ENCODE assay signal across 10 mouse cellular contexts in the genomic region with DNA sequence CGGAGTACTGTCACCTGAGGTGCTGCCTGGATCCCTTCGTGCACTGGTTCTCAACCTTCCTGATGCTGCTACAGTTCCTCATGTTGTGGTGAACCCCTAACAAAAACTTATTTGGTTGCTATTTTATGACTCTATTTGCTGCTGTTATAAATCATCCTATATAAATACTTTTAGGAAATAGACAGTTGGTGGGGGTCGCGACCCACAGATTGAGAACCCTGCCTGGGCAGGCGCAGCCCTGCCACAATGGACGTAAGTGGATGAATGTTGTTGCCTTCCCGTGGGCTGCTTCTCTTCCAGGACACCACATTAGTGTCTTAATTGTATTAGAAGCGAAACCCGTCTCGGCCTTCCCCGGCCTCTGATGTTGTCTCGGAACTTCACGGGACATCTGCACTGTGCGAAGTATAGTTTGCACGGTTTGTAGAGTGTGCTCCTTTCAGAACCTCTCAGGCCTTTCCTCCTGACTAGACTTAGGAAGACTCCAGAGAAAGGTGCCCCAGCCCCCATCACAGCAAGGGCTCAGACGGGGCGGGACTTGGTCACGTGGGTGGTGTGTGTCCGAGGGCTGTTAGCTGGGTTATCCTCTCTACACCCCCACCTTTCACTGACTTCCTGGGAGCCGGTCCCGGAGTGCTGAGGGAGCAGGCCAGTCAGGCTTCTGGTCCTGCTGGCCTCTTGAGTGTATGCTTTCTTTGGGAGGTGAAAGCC. TPM values are rescaled to one million over a fixed set of nuclear protein-coding genes. Genes with fewer than 3 reads are reported as not detected.
A peak's percentile ranks its signal among the peaks of the same experiment; 100 is the strongest.
DNase-seq lines count a peak whose midpoint lies in the region; ATAC-seq and TF ChIP-seq lines count a peak whose summit lies in the region.
"Had no signal": no experiment of that assay in that cellular context is flagged by ENCODE, and none has a peak within 500 bp of the region (broad histone marks: within the 10 kb centered on the region; RNA-seq: fewer than 3 reads in every experiment).

No protein-coding gene starts in this region.

- no peak overlapping the region for H3K4me3 ChIP-seq in lung, adult 2 months (replicated peaks; ENCODE audit: extremely low read depth, low read depth, low read length)
- H3K4me3 ChIP-seq in intestine, embryonic 16.5 days (ENCODE audit: low read length), result no peak overlapping the region
- H3K4me3 ChIP-seq in testis, adult 2 months (ENCODE audit: control insufficient read depth, low read depth, low read length), result peak overlapping the region; percentile 47
- H3K4me3 ChIP-seq: midbrain, embryonic 12.5 days had no signal

- no peak for ATAC-seq in intestine, embryonic 16.5 days
- ATAC-seq: forebrain, postnatal 0 days had no signal

- peak; percentile 28 for DNase-seq in lung, adult 18-20 months
- no peak for DNase-seq in lung, adult 2 months
- peak; percentile 49 for DNase-seq in liver
- DNase-seq in thymus, postnatal 14 days, result no peak
- no peak for DNase-seq in left cerebral cortex, postnatal 25 days (ENCODE audit: low spot score in 2 of 2)
- DNase-seq in embryo, embryonic 11 days, result no peak
- DNase-seq: forebrain, postnatal 0 days had no signal

- no peak overlapping the region for H3K27ac ChIP-seq in intestine, embryonic 16.5 days (ENCODE audit: low read length)
- H3K27ac ChIP-seq in testis, adult 2 months (ENCODE audit: control insufficient read depth, insufficient read depth, low read depth, low read length), result no peak overlapping the region
- H3K27ac ChIP-seq: midbrain, embryonic 12.5 days had no signal

- no peak for TF ChIP-seq CTCF in lung, adult 2 months (IDR thresholded peaks at IDR 0.05; ENCODE audit: insufficient read depth, low read length)
- TF ChIP-seq CTCF in testis, adult 2 months (IDR thresholded peaks at IDR 0.05; ENCODE audit: control insufficient read depth, insufficient read depth, insufficient replicate concordance, low read depth, low read length), result no peak

- no peaks in the 10 kb centered on the region for H3K36me3 ChIP-seq in intestine, embryonic 16.5 days (ENCODE audit: control insufficient read depth, insufficient read depth, low read length)
- H3K36me3 ChIP-seq in testis, adult 2 months (ENCODE audit: control insufficient read depth, insufficient read depth, low read length), result no peaks in the 10 kb centered on the region
- H3K36me3 ChIP-seq: midbrain, embryonic 12.5 days had no signal

- H3K9ac ChIP-seq in intestine, embryonic 16.5 days (ENCODE audit: low read depth, low read length), result peak overlapping the region; percentile 16; the same call in 1 of the 2 replicates
- H3K9ac ChIP-seq: forebrain, postnatal 0 days; midbrain, embryonic 12.5 days had no signal

- 49% methylated on average over 21 of the region's 21 CpGs for WGBS in lung, adult 2 months
- WGBS in intestine, embryonic 16.5 days, result 35% methylated on average over 21 of the region's 21 CpGs

- intact Hi-C loops in left cerebral cortex, postnatal 25 days (cut with DNase I), result no loop called here

- H3K4me1 ChIP-seq in lung, adult 2 months (ENCODE audit: control insufficient read depth, insufficient read depth, low read length), result peaks cover 4% of the 10 kb centered on the region; the same call in 1 of the 2 replicates
- H3K4me1 ChIP-seq in intestine, embryonic 16.5 days (ENCODE audit: control insufficient read depth, insufficient read depth, low read length), result peaks cover 37% of the 10 kb centered on the region
- H3K4me1 ChIP-seq in testis, adult 2 months (ENCODE audit: control insufficient read depth, insufficient read depth, low read length), result peaks cover 15% of the 10 kb centered on the region

- H3K9me3 ChIP-seq in intestine, embryonic 16.5 days (ENCODE audit: control insufficient read depth, low read length), result no peaks in the 10 kb centered on the region
- H3K9me3 ChIP-seq: midbrain, embryonic 12.5 days had no signal

- no peaks in the 10 kb centered on the region for H3K27me3 ChIP-seq in intestine, embryonic 16.5 days (replicated peaks; ENCODE audit: control insufficient read depth, insufficient read depth, low read length)
- H3K27me3 ChIP-seq in testis, adult 2 months (ENCODE audit: control insufficient read depth, insufficient read depth, low read length), result no peaks in the 10 kb centered on the region

- H3K4me2 ChIP-seq in intestine, embryonic 16.5 days (ENCODE audit: low read depth, low read length), result no peak overlapping the region
- H3K4me2 ChIP-seq: midbrain, embryonic 12.5 days had no signal

- TF ChIP-seq POLR2A in lung, adult 2 months (IDR thresholded peaks at IDR 0.05; ENCODE audit: borderline replicate concordance, extremely low read depth, low read depth, low read length), result no peak
- no peak for TF ChIP-seq POLR2A in testis, adult 2 months (IDR thresholded peaks at IDR 0.05; ENCODE audit: control insufficient read depth, low read depth, low read length)

RNA-seq across cellular contexts. Expression of gene Adnp, which starts 40.0 kb away (rescaled TPM):
- polyA plus RNA-seq in lung, adult 2 months (2012; rRNA removed), result 16.2 and 18.3 TPM in 2 replicates
- 0.88 and 1.0 TPM in 2 replicates for polyA plus RNA-seq in intestine, embryonic 16.5 days (2015; fragmentation: Nextera tagmentation; extraction: Ambion mirVana)
- polyA plus RNA-seq in testis, adult 2 months (2012; rRNA removed), result 23.8 and 26.7 TPM in 2 replicates
- total RNA-seq in left cerebral cortex, postnatal 25 days (2021), result 10 to 100 TPM; 79.6 to 83.3 TPM

Comparison
In these comparisons a context has a peak if more than half of its experiments do, and no peak if none do; other contexts are left out.
1. DNase-seq: peak in lung, adult 18-20 months (2 of 2) and liver (single experiment); none in lung, adult 2 months (single experiment), thymus, postnatal 14 days (single experiment), left cerebral cortex, postnatal 25 days (0 of 2) and embryo, embryonic 11 days (single experiment).